Comparison of ENCODE assay signal across 9 mouse cellular contexts in genomic region chr7:81707471-81708140, GRCm38 (mm10). TPM values are rescaled to one million over a fixed set of nuclear protein-coding genes. Genes with fewer than 3 reads are reported as not detected.
A peak's percentile ranks its signal among the peaks of the same experiment; 100 is the strongest.
DNase-seq lines count a peak whose midpoint lies in the region; ATAC-seq and TF ChIP-seq lines count a peak whose summit lies in the region.
"Had no signal": no experiment of that assay in that cellular context is flagged by ENCODE, and none has a peak within 500 bp of the region (broad histone marks: within the 10 kb centered on the region; RNA-seq: fewer than 3 reads in every experiment).

Gene Homer2 (minus strand): TSS chr7:81707527.

- H3K36me3 ChIP-seq in embryonic facial prominence, embryonic 12.5 days = no peaks in the 10 kb centered on the region
- H3K36me3 ChIP-seq in heart, embryonic 13.5 days = no peaks in the 10 kb centered on the region

- H3K27ac ChIP-seq in left cerebral cortex, adult 2 months = peak within 1 kb of the TSS; percentile 89
- H3K27ac ChIP-seq in embryonic facial prominence, embryonic 12.5 days = peak within 1 kb of the TSS; percentile 55; the same call in 1 of the 2 replicates
- H3K27ac ChIP-seq in heart, embryonic 13.5 days (replicated peaks) = peak within 1 kb of the TSS; percentile 87
- peak within 1 kb of the TSS; percentile 88 for H3K27ac ChIP-seq in olfactory bulb, adult 2 months (ENCODE audit: insufficient read depth, low read depth, low read length)

- no peaks in the 10 kb centered on the region for H3K9me3 ChIP-seq in embryonic facial prominence, embryonic 12.5 days
- H3K9me3 ChIP-seq in heart, embryonic 13.5 days = peaks cover 7% of the 10 kb centered on the region; the same call in 1 of the 2 replicates

- no peak for ATAC-seq in embryonic facial prominence, embryonic 12.5 days (ENCODE audit: insufficient number of reproducible peaks, insufficient read depth, low FRiP score, low TSS enrichment)
- ATAC-seq in heart, embryonic 13.5 days (ENCODE audit: extremely low read depth, insufficient number of reproducible peaks, low FRiP score, low TSS enrichment) = no peak

- DNase-seq in left cerebral cortex, adult 2 months (ENCODE audit: extremely low spot score in 1 of 2, low spot score in 2 of 2) = no peak
- no peak for DNase-seq in left cerebral cortex, adult 11 months (ENCODE audit: low spot score)
- DNase-seq in left cerebral cortex, postnatal 14 days (ENCODE audit: low spot score in 2 of 2) = no peak
- no peak for DNase-seq in T-cell, adult 2 months (ENCODE audit: low spot score)
- DNase-seq in ovary, adult 18-20 months (ENCODE audit: low spot score) = no peak

- no peak for TF ChIP-seq POLR2A in olfactory bulb, adult 2 months (IDR thresholded peaks at IDR 0.05; ENCODE audit: insufficient read depth, low read depth, low read length)

- peaks cover 8% of the 10 kb centered on the region for H3K4me1 ChIP-seq in embryonic facial prominence, embryonic 12.5 days
- H3K4me1 ChIP-seq in heart, embryonic 13.5 days = peaks cover 39% of the 10 kb centered on the region
- peaks cover 12% of the 10 kb centered on the region for H3K4me1 ChIP-seq in olfactory bulb, adult 2 months (ENCODE audit: control insufficient read depth, insufficient read depth, low read length)

- peak within 1 kb of the TSS; percentile 69 for H3K9ac ChIP-seq in embryonic facial prominence, embryonic 12.5 days
- peak within 1 kb of the TSS; percentile 95 for H3K9ac ChIP-seq in heart, embryonic 13.5 days

- H3K4me2 ChIP-seq in embryonic facial prominence, embryonic 12.5 days (replicated peaks) = peak within 1 kb of the TSS; percentile 86
- peak within 1 kb of the TSS; percentile 92 for H3K4me2 ChIP-seq in heart, embryonic 13.5 days

- intact Hi-C loops in left cerebral cortex, adult 2 months (cut with DNase I) = loop anchor here (2.0 to 5.0 kb wide), 3 partner anchors 55 to 135 kb away; partner anchors contain the start of genes Ramac and Whamm
- intact Hi-C loops in left cerebral cortex, postnatal 14 days (cut with DNase I) = loop anchor here (5.0 kb wide), 1 partner anchor 75 kb away; no protein-coding TSS in a partner anchor

- TF ChIP-seq CTCF in left cerebral cortex, adult 2 months (IDR thresholded peaks at IDR 0.05) = no peak
- no peak for TF ChIP-seq CTCF in olfactory bulb, adult 2 months (IDR thresholded peaks at IDR 0.05; ENCODE audit: insufficient read depth, low read depth, low read length)

- peak within 1 kb of the TSS; percentile 64 for H3K4me3 ChIP-seq in left cerebral cortex, adult 2 months
- H3K4me3 ChIP-seq in embryonic facial prominence, embryonic 12.5 days = peak within 1 kb of the TSS; percentile 62
- H3K4me3 ChIP-seq in heart, embryonic 13.5 days = peak within 1 kb of the TSS; percentile 84
- peak within 1 kb of the TSS; percentile 98 for H3K4me3 ChIP-seq in olfactory bulb, adult 2 months (ENCODE audit: insufficient read depth, low read depth, low read length)
- H3K4me3 ChIP-seq: myocyte had no signal

- H3K27me3 ChIP-seq in embryonic facial prominence, embryonic 12.5 days = peaks cover 29% of the 10 kb centered on the region
- H3K27me3 ChIP-seq in heart, embryonic 13.5 days (replicated peaks) = peaks cover 49% of the 10 kb centered on the region

- WGBS in embryonic facial prominence, embryonic 12.5 days = 70% methylated on average over 14 of the region's 14 CpGs
- WGBS in heart, embryonic 13.5 days = 69% methylated on average over 14 of the region's 14 CpGs
- WGBS in olfactory bulb, adult 2 months = 65% methylated on average over 14 of the region's 14 CpGs

RNA-seq across cellular contexts. Expression of gene Homer2, which starts in this region (rescaled TPM):
- total RNA-seq in left cerebral cortex, adult 2 months (2021) = 10 to 100 TPM; 68.1 to 77.5 TPM
- 27.7 and 30.5 TPM in 2 replicates for polyA plus RNA-seq in embryonic facial prominence, embryonic 12.5 days (2016; fragmentation: Nextera tagmentation; extraction: Ambion mirVana)
- polyA plus RNA-seq in heart, embryonic 13.5 days (2015; fragmentation: Nextera tagmentation; extraction: Ambion mirVana) = 73.4 and 82.1 TPM in 2 replicates
- total RNA-seq in left cerebral cortex, postnatal 14 days (2021) = 10 to 100 TPM; 74.9 to 79.6 TPM
- polyA plus RNA-seq in olfactory bulb, adult 2 months (2012; ENCODE audit: insufficient read depth, insufficient read length, low replicate concordance, missing spikeins) = not detected in 2 replicates
- polyA plus RNA-seq: myocyte had no signal
